Mouse (Mus musculus) spleen, adult 2 months (tissue): ENCODE measurements around the gene Taf6l. TPM values are rescaled to one million over a fixed set of nuclear protein-coding genes. Genes with fewer than 3 reads are reported as not detected.

Source experiments
- DNase-seq, 2 experiments: peaks; one replicate each; pipeline versions ENCODE4 v3.0.0 to v3.0.0-alpha.2; 2012 to 2021; ENCODE audit warnings: low spot score in 2 of 2, low read depth in 1 of 2
- H3K27ac ChIP-seq: fragments of 200-500 bp; 2 replicates; pipeline ENCODE4 v1.5.1; 2012; ENCODE audit warnings: low read length, inconsistent platforms; ENCODE audit not compliant: insufficient read depth
- H3K27me3 ChIP-seq: fragments of 200-500 bp; 2 replicates; pipeline ENCODE4 v1.6.1; 2012; ENCODE audit warnings: mild to moderate bottlenecking, moderate library complexity, low read length, inconsistent platforms; ENCODE audit not compliant: control insufficient read depth, insufficient read depth
- H3K36me3 ChIP-seq: fragments of 200-500 bp; 2 replicates; pipeline ENCODE4 v1.6.1; 2012; ENCODE audit warnings: mild to moderate bottlenecking, low read length, inconsistent platforms; ENCODE audit not compliant: control insufficient read depth, insufficient read depth
- H3K4me1 ChIP-seq: fragments of 200-500 bp; 2 replicates; pipeline ENCODE4 v1.6.1; 2011; ENCODE audit warnings: inconsistent platforms; ENCODE audit not compliant: control insufficient read depth, insufficient read depth, insufficient read length
- H3K4me3 ChIP-seq: fragments of 200-500 bp; 2 replicates; pipeline ENCODE4 v1.5.1; 2011; ENCODE audit warnings: mild to moderate bottlenecking, inconsistent platforms; ENCODE audit not compliant: insufficient read depth, insufficient read length; ENCODE audit errors: extremely low read depth
- CTCF ChIP-seq: fragments of 200-500 bp; IDR thresholded peaks from 2 replicates; pipeline ENCODE4 v1.5.1; 2011; ENCODE audit warnings: mild to moderate bottlenecking, inconsistent platforms; ENCODE audit not compliant: insufficient read depth, insufficient read length, insufficient replicate concordance; ENCODE audit errors: extremely low read depth
- POLR2A ChIP-seq: fragments of 200-500 bp; IDR thresholded peaks from 2 replicates; pipeline ENCODE4 v1.6.1; 2011; ENCODE audit warnings: low read depth, low read length, inconsistent platforms
- WGBS: fragments of 180-500 bp; shearing (Covaris S2); methylation state at CpG from one replicate; pipeline ENCODE4 v1.1.7; 2018; 5-methylcytosine and 5-hydroxymethylcytosine counted together
- polyA plus RNA-seq: library from polyadenylated mRNA; depleted of rRNA; stranded (reverse); fragments of >200 nt; gene quantifications from 2 replicates; pipeline ENCODE4 v1.2.3, GENCODE M21; 2012; rRNA removed

Gene Taf6l
- polyA plus RNA-seq, 1 experiment = 11.3 TPM

GRCm38 (mm10) chr19:8727495-8728114, 58.6 kb downstream of the Taf6l start:
- DNase-seq = no peak
- no peaks in the 10 kb centered on the region for H3K4me1 ChIP-seq
- WGBS = 56% methylated on average over 5 of the region's 5 CpGs
- H3K36me3 ChIP-seq = peaks cover 19% of the 10 kb centered on the region
- no peak overlapping the region for H3K27ac ChIP-seq
- no peak overlapping the region for H3K4me3 ChIP-seq
- H3K27me3 ChIP-seq = no peaks in the 10 kb centered on the region
- no peak for TF ChIP-seq POLR2A
- no peak for TF ChIP-seq CTCF

DNA sequence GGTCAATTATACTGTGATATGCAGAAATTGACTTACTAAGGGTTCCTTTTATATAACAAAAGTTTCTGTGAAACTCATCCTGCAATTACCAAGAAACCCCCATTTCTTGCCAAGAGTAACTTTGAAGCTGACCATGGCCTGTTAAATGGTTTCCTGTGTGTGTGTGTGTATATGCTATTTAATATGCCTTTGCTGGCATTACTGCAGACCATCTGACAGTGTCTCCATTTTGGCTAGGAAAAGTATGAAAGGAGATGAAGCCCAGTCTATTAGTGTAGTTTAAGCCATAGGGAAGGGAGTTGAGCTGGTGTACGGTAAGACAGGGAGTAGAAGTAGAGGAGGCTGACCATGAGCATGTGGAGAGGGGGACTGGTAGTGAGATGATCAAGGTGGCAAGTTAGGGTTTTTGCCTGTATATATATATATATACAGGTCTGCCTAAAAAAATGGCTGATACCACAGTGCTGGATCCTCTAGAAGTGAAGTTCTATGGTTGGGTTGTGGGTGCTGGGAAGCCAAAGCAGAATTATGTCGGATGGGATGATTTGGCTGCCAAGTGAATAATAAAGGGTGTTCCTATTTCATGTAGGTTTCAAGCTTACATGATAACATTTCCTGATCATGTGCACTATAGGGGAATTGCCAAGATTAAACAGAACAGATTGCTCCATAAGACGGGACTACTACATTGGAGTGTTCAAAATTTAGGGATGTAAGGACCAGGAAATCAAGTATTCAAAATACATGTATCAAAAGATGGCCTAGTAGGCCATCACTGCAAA, 59.4 kb downstream of the Taf6l start:
- no peak for DNase-seq
- 71% methylated on average over 3 of the region's 3 CpGs for WGBS
- no peaks in the 10 kb centered on the region for H3K27me3 ChIP-seq
- H3K4me1 ChIP-seq = no peaks in the 10 kb centered on the region
- no peak overlapping the region for H3K4me3 ChIP-seq
- no peak for TF ChIP-seq CTCF
- TF ChIP-seq POLR2A = no peak
- H3K36me3 ChIP-seq = peaks cover 19% of the 10 kb centered on the region
- H3K27ac ChIP-seq = no peak overlapping the region

GRCm38 (mm10) chr19:8725081-8725613, 61.1 kb downstream of the Taf6l start:
- no peak overlapping the region for H3K4me3 ChIP-seq
- no peak overlapping the region for H3K27ac ChIP-seq
- 64% methylated on average over 4 of the region's 4 CpGs for WGBS

More at GRCm38 (mm10) chr19:8725081-8725613, 61.1 kb downstream of the Taf6l start:
- peaks cover 19% of the 10 kb centered on the region for H3K36me3 ChIP-seq
- no peaks in the 10 kb centered on the region for H3K4me1 ChIP-seq
- DNase-seq = no peak
- TF ChIP-seq CTCF (no peak), POLR2A (no peak)
- no peaks in the 10 kb centered on the region for H3K27me3 ChIP-seq

Other genes starting within 250 kb of the Taf6l start
- 0.06 TPM in 1 of 2 replicates, not detected in the other for gene Slc22a8, start 195.2 kb downstream of the Taf6l start, polyA plus RNA-seq
- 0.08 TPM in 1 of 2 replicates, not detected in the other for gene Slc22a6, start 168.4 kb downstream of the Taf6l start, polyA plus RNA-seq
- 0.05 and 0.07 TPM in 2 replicates for gene Chrm1, start 122.6 kb downstream of the Taf6l start, polyA plus RNA-seq
- gene Slc3a2, start 63.0 kb downstream of the Taf6l start, polyA plus RNA-seq = 122 and 129 TPM in 2 replicates
- 26.2 and 30.2 TPM in 2 replicates for gene Wdr74, start 50.6 kb downstream of the Taf6l start, polyA plus RNA-seq
- gene 1700092M07Rik, start 45.7 kb downstream of the Taf6l start, polyA plus RNA-seq = not detected in 2 replicates
- 52.8 and 53.0 TPM in 2 replicates for gene Stx5a, start 45.0 kb downstream of the Taf6l start, polyA plus RNA-seq
- gene Nxf1, start 29.3 kb downstream of the Taf6l start, polyA plus RNA-seq = 80.2 and 104 TPM in 2 replicates
- gene Tmem223, start 15.4 kb downstream of the Taf6l start, polyA plus RNA-seq = 86.1 and 135 TPM in 2 replicates
- 87.9 and 117 TPM in 2 replicates for gene Tmem179b, start 11.9 kb downstream of the Taf6l start, polyA plus RNA-seq
- 27.9 and 30.3 TPM in 2 replicates for gene Polr2g, start 12.2 kb upstream of the Taf6l start, polyA plus RNA-seq
- 2.4 and 2.5 TPM in 2 replicates for gene Zbtb3, start 16.1 kb upstream of the Taf6l start, polyA plus RNA-seq
- gene Ttc9c, start 32.9 kb upstream of the Taf6l start, polyA plus RNA-seq = 13.2 and 14.2 TPM in 2 replicates
- gene Hnrnpul2, start 33.6 kb upstream of the Taf6l start, polyA plus RNA-seq = 22.0 and 25.4 TPM in 2 replicates
- gene AC129217.1, start 43.4 kb upstream of the Taf6l start, polyA plus RNA-seq = not detected in 2 replicates
- 91.7 and 116 TPM in 2 replicates for gene Bscl2, start 51.0 kb upstream of the Taf6l start, polyA plus RNA-seq
- gene Gng3, start 52.8 kb upstream of the Taf6l start, polyA plus RNA-seq = 0.05 and 0.09 TPM in 2 replicates
- gene Lrrn4cl, start 64.4 kb upstream of the Taf6l start, polyA plus RNA-seq = 0.23 and 0.27 TPM in 2 replicates
- gene Ubxn1, start 85.1 kb upstream of the Taf6l start, polyA plus RNA-seq = 57.9 and 80.6 TPM in 2 replicates
- 20.8 and 27.9 TPM in 2 replicates for gene Uqcc3, start 94.5 kb upstream of the Taf6l start, polyA plus RNA-seq
- 0.94 and 1.4 TPM in 2 replicates for gene Lbhd1, start 97.3 kb upstream of the Taf6l start, polyA plus RNA-seq
- gene Gm49403, start 97.5 kb upstream of the Taf6l start, polyA plus RNA-seq = not detected in 2 replicates
- 11.5 and 15.2 TPM in 2 replicates for gene 1810009A15Rik, start 102.4 kb upstream of the Taf6l start, polyA plus RNA-seq
- gene Gm49416, start 102.5 kb upstream of the Taf6l start, polyA plus RNA-seq = 1.2 TPM in 1 of 2 replicates, not detected in the other
- gene Ints5, start 106.6 kb upstream of the Taf6l start, polyA plus RNA-seq = 21.2 and 27.5 TPM in 2 replicates
- 85.2 and 86.9 TPM in 2 replicates for gene Ganab, start 111.7 kb upstream of the Taf6l start, polyA plus RNA-seq
- 86.0 and 93.4 TPM in 2 replicates for gene B3gat3, start 134.0 kb upstream of the Taf6l start, polyA plus RNA-seq
- gene Rom1, start 142.9 kb upstream of the Taf6l start, polyA plus RNA-seq = 10.0 and 11.9 TPM in 2 replicates
- gene Eml3, start 143.1 kb upstream of the Taf6l start, polyA plus RNA-seq = 72.3 and 77.7 TPM in 2 replicates
- 35.0 and 37.7 TPM in 2 replicates for gene Mta2, start 155.5 kb upstream of the Taf6l start, polyA plus RNA-seq
- gene Tut1, start 167.4 kb upstream of the Taf6l start, polyA plus RNA-seq = 18.3 and 22.3 TPM in 2 replicates
- gene Eef1g, start 180.6 kb upstream of the Taf6l start, polyA plus RNA-seq = 206 and 242 TPM in 2 replicates
- 6.9 and 8.0 TPM in 2 replicates for gene Ahnak, start 202.9 kb upstream of the Taf6l start, polyA plus RNA-seq